Mouse (Mus musculus): ENCODE data around the gene Frs2. TPM values are rescaled to one million over a fixed set of nuclear protein-coding genes. Genes with fewer than 3 reads are reported as not detected.

The Frs2 gene
- polyA plus RNA-seq, 1 experiment, result 21.1 TPM

- DNase-seq, result no peak
- no peak overlapping the region for H3K27ac ChIP-seq (ENCODE audit: control insufficient read depth, insufficient read depth, low read length)
- H3K4me3 ChIP-seq (ENCODE audit: control insufficient read depth, insufficient read depth, low read length), result no peak overlapping the region
- H3K27me3 ChIP-seq (ENCODE audit: control insufficient read depth, insufficient read depth, low read length), result no peaks in the 10 kb centered on the region
- no peaks in the 10 kb centered on the region for H3K4me1 ChIP-seq (replicated peaks; ENCODE audit: control insufficient read depth, insufficient read depth, low read length)
- peaks cover 23% of the 10 kb centered on the region for H3K36me3 ChIP-seq (ENCODE audit: control insufficient read depth, insufficient read depth, low read length)
- TF ChIP-seq POLR2A (IDR thresholded peaks at IDR 0.05; ENCODE audit: control insufficient read depth, extremely low read depth, insufficient read depth, low read length, poor library complexity), result no peak
- no peak for TF ChIP-seq CTCF (IDR thresholded peaks at IDR 0.05; ENCODE audit: borderline replicate concordance, control insufficient read depth, extremely low read depth, insufficient read depth, low read length, poor library complexity)
- 92% methylated on average over 2 of the region's 2 CpGs for WGBS
Measured at GRCm38 (mm10) chr10:117081914-117082359, 66.4 kb downstream of the Frs2 start.

GRCm38 (mm10) chr10:117081326-117081725 lies 67.0 kb downstream of the Frs2 start:
- no peaks in the 10 kb centered on the region for H3K4me1 ChIP-seq (replicated peaks; ENCODE audit: control insufficient read depth, insufficient read depth, low read length)
- H3K36me3 ChIP-seq (ENCODE audit: control insufficient read depth, insufficient read depth, low read length), result peaks cover 29% of the 10 kb centered on the region
- TF ChIP-seq POLR2A (IDR thresholded peaks at IDR 0.05; ENCODE audit: control insufficient read depth, extremely low read depth, insufficient read depth, low read length, poor library complexity), result no peak
- TF ChIP-seq CTCF (IDR thresholded peaks at IDR 0.05; ENCODE audit: borderline replicate concordance, control insufficient read depth, extremely low read depth, insufficient read depth, low read length, poor library complexity), result no peak
- WGBS, result 94% methylated on average over 4 of the region's 4 CpGs
- no peaks in the 10 kb centered on the region for H3K27me3 ChIP-seq (ENCODE audit: control insufficient read depth, insufficient read depth, low read length)
- H3K27ac ChIP-seq (ENCODE audit: control insufficient read depth, insufficient read depth, low read length), result no peak overlapping the region
- no peak for DNase-seq
- no peak overlapping the region for H3K4me3 ChIP-seq (ENCODE audit: control insufficient read depth, insufficient read depth, low read length)

- Histone ChIP-seq H3K4me1 (replicated peaks; ENCODE audit: control insufficient read depth, insufficient read depth, low read length) (no peaks in the 10 kb centered on the region), H3K4me3 (ENCODE audit: control insufficient read depth, insufficient read depth, low read length) (no peak overlapping the region), H3K27me3 (ENCODE audit: control insufficient read depth, insufficient read depth, low read length) (no peaks in the 10 kb centered on the region), H3K36me3 (ENCODE audit: control insufficient read depth, insufficient read depth, low read length) (peaks cover 44% of the 10 kb centered on the region), H3K27ac (ENCODE audit: control insufficient read depth, insufficient read depth, low read length) (no peak overlapping the region)
- TF ChIP-seq POLR2A (IDR thresholded peaks at IDR 0.05; ENCODE audit: control insufficient read depth, extremely low read depth, insufficient read depth, low read length, poor library complexity) (no peak), CTCF (IDR thresholded peaks at IDR 0.05; ENCODE audit: borderline replicate concordance, control insufficient read depth, extremely low read depth, insufficient read depth, low read length, poor library complexity) (peak; percentile 80)
- DNase-seq, result peak; percentile 65
- WGBS, result 85% methylated on average over 6 of the region's 6 CpGs
Measured at GRCm38 (mm10) chr10:117078284-117078683, 70.0 kb downstream of the Frs2 start.

- no peaks in the 10 kb centered on the region for H3K4me1 ChIP-seq (replicated peaks; ENCODE audit: control insufficient read depth, insufficient read depth, low read length)
- no peak overlapping the region for H3K27ac ChIP-seq (ENCODE audit: control insufficient read depth, insufficient read depth, low read length)
- TF ChIP-seq CTCF (IDR thresholded peaks at IDR 0.05; ENCODE audit: borderline replicate concordance, control insufficient read depth, extremely low read depth, insufficient read depth, low read length, poor library complexity) (no peak), POLR2A (IDR thresholded peaks at IDR 0.05; ENCODE audit: control insufficient read depth, extremely low read depth, insufficient read depth, low read length, poor library complexity) (no peak)
- H3K4me3 ChIP-seq (ENCODE audit: control insufficient read depth, insufficient read depth, low read length), result no peak overlapping the region
- no peak for DNase-seq
- H3K27me3 ChIP-seq (ENCODE audit: control insufficient read depth, insufficient read depth, low read length), result no peaks in the 10 kb centered on the region
- H3K36me3 ChIP-seq (ENCODE audit: control insufficient read depth, insufficient read depth, low read length), result peaks cover 32% of the 10 kb centered on the region
- 85% methylated on average over 7 of the region's 7 CpGs for WGBS
Measured at GRCm38 (mm10) chr10:117073176-117073575, 75.2 kb downstream of the Frs2 start.

GRCm38 (mm10) chr10:117072191-117072888 lies 76.0 kb downstream of the Frs2 start:
- H3K4me1 ChIP-seq (replicated peaks; ENCODE audit: control insufficient read depth, insufficient read depth, low read length), result no peaks in the 10 kb centered on the region
- DNase-seq, result no peak
- no peaks in the 10 kb centered on the region for H3K27me3 ChIP-seq (ENCODE audit: control insufficient read depth, insufficient read depth, low read length)
- no peak for TF ChIP-seq POLR2A (IDR thresholded peaks at IDR 0.05; ENCODE audit: control insufficient read depth, extremely low read depth, insufficient read depth, low read length, poor library complexity)
- TF ChIP-seq CTCF (IDR thresholded peaks at IDR 0.05; ENCODE audit: borderline replicate concordance, control insufficient read depth, extremely low read depth, insufficient read depth, low read length, poor library complexity), result no peak
- no peak overlapping the region for H3K4me3 ChIP-seq (ENCODE audit: control insufficient read depth, insufficient read depth, low read length)
- H3K27ac ChIP-seq (ENCODE audit: control insufficient read depth, insufficient read depth, low read length), result peak overlapping the region; percentile 6; the same call in 1 of the 2 replicates
- peaks cover 32% of the 10 kb centered on the region for H3K36me3 ChIP-seq (ENCODE audit: control insufficient read depth, insufficient read depth, low read length)
- WGBS, result 95% methylated on average over 18 of the region's 18 CpGs

- H3K27me3 ChIP-seq (ENCODE audit: control insufficient read depth, insufficient read depth, low read length), result no peaks in the 10 kb centered on the region
- peaks cover 16% of the 10 kb centered on the region for H3K36me3 ChIP-seq (ENCODE audit: control insufficient read depth, insufficient read depth, low read length)
- no peak overlapping the region for H3K4me3 ChIP-seq (ENCODE audit: control insufficient read depth, insufficient read depth, low read length)
- H3K27ac ChIP-seq (ENCODE audit: control insufficient read depth, insufficient read depth, low read length), result no peak overlapping the region
- DNase-seq, result no peak
- WGBS, result 97% methylated on average over 3 of the region's 3 CpGs
- TF ChIP-seq CTCF (IDR thresholded peaks at IDR 0.05; ENCODE audit: borderline replicate concordance, control insufficient read depth, extremely low read depth, insufficient read depth, low read length, poor library complexity) (no peak), POLR2A (IDR thresholded peaks at IDR 0.05; ENCODE audit: control insufficient read depth, extremely low read depth, insufficient read depth, low read length, poor library complexity) (no peak)
- H3K4me1 ChIP-seq (replicated peaks; ENCODE audit: control insufficient read depth, insufficient read depth, low read length), result peaks cover 2% of the 10 kb centered on the region; the same call in 1 of the 2 replicates
Measured at GRCm38 (mm10) chr10:117069109-117069508, 79.2 kb downstream of the Frs2 start.
